In the genomic region with DNA sequence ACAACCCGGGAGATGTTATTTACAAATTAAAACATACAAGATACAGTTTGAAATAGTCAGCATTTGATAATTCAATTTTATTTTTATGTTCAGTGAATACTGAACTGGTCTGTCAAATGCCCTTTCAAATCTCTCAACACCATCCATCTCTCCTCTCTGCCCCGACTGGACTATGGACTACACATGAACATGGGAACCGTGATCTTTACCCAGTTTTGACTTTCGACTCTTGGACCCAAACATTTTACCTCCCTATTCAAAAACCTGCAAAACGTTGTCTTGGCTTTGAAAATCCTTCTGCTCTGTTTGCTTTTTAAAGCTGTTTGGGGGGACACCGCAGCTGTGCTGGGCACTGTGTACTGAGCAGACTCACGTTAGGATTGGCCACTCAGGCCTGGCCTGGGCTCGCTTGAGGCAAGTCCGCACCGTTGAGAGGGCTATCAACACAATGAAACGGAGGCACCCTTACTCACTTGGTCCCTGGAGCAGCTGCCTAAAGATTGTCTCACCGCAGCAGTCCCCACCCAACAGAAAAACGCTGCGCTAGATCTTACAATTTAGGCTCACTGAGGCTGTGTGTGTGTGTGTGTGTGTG, we compare ENCODE assay signal across 15 mouse cellular contexts. TPM values are rescaled to one million over a fixed set of nuclear protein-coding genes. Genes with fewer than 3 reads are reported as not detected.
DNase-seq lines count a peak whose midpoint lies in the region; ATAC-seq lines count a peak whose summit lies in the region.
"Had no signal": no experiment of that assay in that cellular context is flagged by ENCODE, and none has a peak within 500 bp of the region (broad histone marks: within the 10 kb centered on the region; RNA-seq: fewer than 3 reads in every experiment).

No protein-coding gene starts in this region.

- no peaks in the 10 kb centered on the region for H3K27me3 ChIP-seq in kidney, embryonic 15.5 days
- no peaks in the 10 kb centered on the region for H3K27me3 ChIP-seq in liver, embryonic 12.5 days (replicated peaks)
- H3K27me3 ChIP-seq in embryonic facial prominence, embryonic 14.5 days (replicated peaks; ENCODE audit: control insufficient read depth, insufficient read depth, low read length): no peaks in the 10 kb centered on the region
- H3K27me3 ChIP-seq in liver, embryonic 15.5 days: no peaks in the 10 kb centered on the region; the same call in 1 of the 2 replicates
- H3K27me3 ChIP-seq: embryonic facial prominence, embryonic 15.5 days; heart, embryonic 12.5 days; intestine, embryonic 15.5 days; Patski had no signal

- H3K4me2 ChIP-seq in kidney, embryonic 15.5 days: no peak overlapping the region
- H3K4me2 ChIP-seq in liver, embryonic 12.5 days: no peak overlapping the region
- no peak overlapping the region for H3K4me2 ChIP-seq in embryonic facial prominence, embryonic 14.5 days (ENCODE audit: low read depth, low read length)
- no peak overlapping the region for H3K4me2 ChIP-seq in liver, embryonic 15.5 days
- H3K4me2 ChIP-seq: intestine, embryonic 15.5 days had no signal

- H3K27ac ChIP-seq in kidney, embryonic 15.5 days: no peak overlapping the region
- no peak overlapping the region for H3K27ac ChIP-seq in liver, embryonic 12.5 days
- no peak overlapping the region for H3K27ac ChIP-seq in embryonic facial prominence, embryonic 14.5 days (replicated peaks; ENCODE audit: low read depth, low read length)
- 0 out of 2 replicates have a peak overlapping the region, but pooled peaks have one; percentile 16 for H3K27ac ChIP-seq in liver, embryonic 15.5 days (replicated peaks)
- H3K27ac ChIP-seq: embryonic facial prominence, embryonic 15.5 days; hindbrain, embryonic 15.5 days; intestine, embryonic 15.5 days; limb, embryonic 10.5 days had no signal

- WGBS in kidney, embryonic 15.5 days: 86% methylated on average over 14 of the region's 14 CpGs
- 68% methylated on average over 14 of the region's 14 CpGs for WGBS in liver, embryonic 12.5 days (ENCODE audit: insufficient replicate concordance)
- 76% methylated on average over 14 of the region's 14 CpGs for WGBS in embryonic facial prominence, embryonic 14.5 days
- WGBS in liver, embryonic 15.5 days (ENCODE audit: insufficient replicate concordance): 71% methylated on average over 14 of the region's 14 CpGs

- no peaks in the 10 kb centered on the region for H3K36me3 ChIP-seq in kidney, embryonic 15.5 days
- H3K36me3 ChIP-seq in liver, embryonic 12.5 days: no peaks in the 10 kb centered on the region
- no peaks in the 10 kb centered on the region for H3K36me3 ChIP-seq in embryonic facial prominence, embryonic 14.5 days (ENCODE audit: control insufficient read depth, insufficient read depth, low read length)
- H3K36me3 ChIP-seq in liver, embryonic 15.5 days (replicated peaks): no peaks in the 10 kb centered on the region
- H3K36me3 ChIP-seq: embryonic facial prominence, embryonic 15.5 days; heart, embryonic 12.5 days; hindbrain, embryonic 15.5 days; intestine, embryonic 15.5 days; limb, embryonic 10.5 days had no signal

- peaks cover 2% of the 10 kb centered on the region; the same call in 1 of the 2 replicates for H3K4me1 ChIP-seq in kidney, embryonic 15.5 days
- no peaks in the 10 kb centered on the region for H3K4me1 ChIP-seq in liver, embryonic 12.5 days
- no peaks in the 10 kb centered on the region for H3K4me1 ChIP-seq in embryonic facial prominence, embryonic 14.5 days (ENCODE audit: control insufficient read depth, insufficient read depth, low read length)
- H3K4me1 ChIP-seq in liver, embryonic 15.5 days (replicated peaks): no peaks in the 10 kb centered on the region
- H3K4me1 ChIP-seq: embryonic facial prominence, embryonic 15.5 days; intestine, embryonic 15.5 days had no signal

- no peak overlapping the region for H3K9ac ChIP-seq in kidney, embryonic 15.5 days
- H3K9ac ChIP-seq in liver, embryonic 12.5 days: no peak overlapping the region
- no peak overlapping the region for H3K9ac ChIP-seq in embryonic facial prominence, embryonic 14.5 days (ENCODE audit: low read depth, low read length)
- no peak overlapping the region for H3K9ac ChIP-seq in liver, embryonic 15.5 days
- H3K9ac ChIP-seq: embryonic facial prominence, embryonic 15.5 days; heart, embryonic 12.5 days; hindbrain, embryonic 15.5 days; intestine, embryonic 15.5 days had no signal

- no peak overlapping the region for H3K4me3 ChIP-seq in kidney, embryonic 15.5 days (replicated peaks)
- no peak overlapping the region for H3K4me3 ChIP-seq in liver, embryonic 12.5 days
- no peak overlapping the region for H3K4me3 ChIP-seq in embryonic facial prominence, embryonic 14.5 days (ENCODE audit: low read depth, low read length)
- H3K4me3 ChIP-seq in liver, embryonic 15.5 days (replicated peaks): no peak overlapping the region
- H3K4me3 ChIP-seq: intestine, embryonic 15.5 days had no signal

- ATAC-seq in kidney, embryonic 15.5 days (replicated peaks; ENCODE audit: low FRiP score): no peak
- 0 out of 2 replicates have a peak, but pooled peaks have one; percentile 32 for ATAC-seq in liver, embryonic 12.5 days
- ATAC-seq in embryonic facial prominence, embryonic 14.5 days (ENCODE audit: low read depth): peak; percentile 27; the same call in 1 of the 2 replicates
- peak; percentile 60 for ATAC-seq in liver, embryonic 15.5 days (ENCODE audit: insufficient read depth)
- ATAC-seq: Patski had no signal

- no peaks in the 10 kb centered on the region for H3K9me3 ChIP-seq in kidney, embryonic 15.5 days (replicated peaks)
- H3K9me3 ChIP-seq in liver, embryonic 12.5 days (replicated peaks): no peaks in the 10 kb centered on the region
- H3K9me3 ChIP-seq in embryonic facial prominence, embryonic 14.5 days (ENCODE audit: control insufficient read depth, low read length): no peaks in the 10 kb centered on the region
- H3K9me3 ChIP-seq in liver, embryonic 15.5 days (replicated peaks): 0 out of 2 replicates have a peak, but pooled peaks cover 3% of the 10 kb centered on the region
- H3K9me3 ChIP-seq: embryonic facial prominence, embryonic 15.5 days; heart, embryonic 12.5 days; hindbrain, embryonic 15.5 days; intestine, embryonic 15.5 days; limb, embryonic 10.5 days had no signal

- DNase-seq in kidney, adult 18-20 months: peak; percentile 31
- no peak for DNase-seq in liver
- DNase-seq in embryonic facial prominence, embryonic 14.5 days (ENCODE audit: low spot score): no peak
- no peak for DNase-seq in layer of hippocampus, adult 8-10 months (ENCODE audit: low spot score in 2 of 2)
- DNase-seq: adrenal gland, adult 8-10 months; spleen, adult 18-20 months had no signal

RNA-seq across cellular contexts. Expression of gene Tpt1, which starts 25.0 kb away (rescaled TPM):
- polyA plus RNA-seq in kidney, embryonic 15.5 days (2015; fragmentation: Nextera tagmentation; extraction: Ambion mirVana): 1,011 and 1,156 TPM in 2 replicates
- 673 and 675 TPM in 2 replicates for polyA plus RNA-seq in liver, embryonic 12.5 days (2016; fragmentation: Nextera tagmentation; extraction: Ambion mirVana)
- 1,262 and 1,432 TPM in 2 replicates for polyA plus RNA-seq in embryonic facial prominence, embryonic 14.5 days (2014; fragmentation: Nextera tagmentation; extraction: Ambion mirVana)
- polyA plus RNA-seq in liver, embryonic 15.5 days (2015; fragmentation: Nextera tagmentation; extraction: Ambion mirVana): 470 and 547 TPM in 2 replicates
- 1,000 to 10,000 TPM in 2 of 4 experiments, 100 to 1,000 TPM in 2; 898 to 1,122 (median 1,004) TPM for total RNA-seq in layer of hippocampus, adult 8-10 months (2022)
